Mouse (Mus musculus): Measurements from ENCODE around the gene Map3k21.

The Map3k21 gene

GRCm38 (mm10) chr8:125914386-125914785, 4.1 kb downstream of the Map3k21 start:
- in situ Hi-C loops (cut with MboI) = no loop called here

GRCm38 (mm10) chr8:125917013-125917412, 6.8 kb downstream of the Map3k21 start:
- in situ Hi-C loops (cut with MboI) = no loop called here

GRCm38 (mm10) chr8:125918719-125919118, 8.5 kb downstream of the Map3k21 start:
- in situ Hi-C loops (cut with MboI) = no loop called here

GRCm38 (mm10) chr8:125919560-125919959, 9.3 kb downstream of the Map3k21 start:
- in situ Hi-C loops (cut with MboI) = no loop called here

GRCm38 (mm10) chr8:125920281-125920680, 10.0 kb downstream of the Map3k21 start:
- in situ Hi-C loops (cut with MboI) = no loop called here

- in situ Hi-C loops (cut with MboI) = no loop called here
Observed at GRCm38 (mm10) chr8:125920761-125921160, 10.5 kb downstream of the Map3k21 start.

GRCm38 (mm10) chr8:125922333-125922732, 12.1 kb downstream of the Map3k21 start:
- in situ Hi-C loops (cut with MboI) = no loop called here

GRCm38 (mm10) chr8:125926636-125927035, 16.4 kb downstream of the Map3k21 start:
- in situ Hi-C loops (cut with MboI) = no loop called here

GRCm38 (mm10) chr8:125930276-125931046, 20.2 kb downstream of the Map3k21 start:
- in situ Hi-C loops (cut with MboI) = no loop called here

- in situ Hi-C loops (cut with MboI) = no loop called here
Observed at GRCm38 (mm10) chr8:125931822-125932221, 21.6 kb downstream of the Map3k21 start.

- in situ Hi-C loops (cut with MboI) = no loop called here
Observed at GRCm38 (mm10) chr8:125935649-125936048, 25.4 kb downstream of the Map3k21 start.

GRCm38 (mm10) chr8:125944511-125944910, 34.3 kb downstream of the Map3k21 start:
- in situ Hi-C loops (cut with MboI) = no loop called here

GRCm38 (mm10) chr8:125948696-125949308, 38.6 kb downstream of the Map3k21 start:
- in situ Hi-C loops (cut with MboI) = no loop called here

- in situ Hi-C loops (cut with MboI) = no loop called here
Observed at GRCm38 (mm10) chr8:125950007-125950940, 40.0 kb downstream of the Map3k21 start.

GRCm38 (mm10) chr8:125955671-125956070, 45.4 kb downstream of the Map3k21 start:
- in situ Hi-C loops (cut with MboI) = no loop called here

GRCm38 (mm10) chr8:125956796-125957195, 46.5 kb downstream of the Map3k21 start:
- in situ Hi-C loops (cut with MboI) = no loop called here

GRCm38 (mm10) chr8:125957226-125957993, 47.2 kb downstream of the Map3k21 start:
- in situ Hi-C loops (cut with MboI) = no loop called here

- in situ Hi-C loops (cut with MboI) = no loop called here
Observed at GRCm38 (mm10) chr8:125957994-125958368, 47.7 kb downstream of the Map3k21 start.

- in situ Hi-C loops (cut with MboI) = no loop called here
Observed at GRCm38 (mm10) chr8:125959363-125959771, 49.1 kb downstream of the Map3k21 start.

- in situ Hi-C loops (cut with MboI) = no loop called here
Observed at GRCm38 (mm10) chr8:125960037-125960436, 49.8 kb downstream of the Map3k21 start.

GRCm38 (mm10) chr8:125961790-125962189, 51.5 kb downstream of the Map3k21 start:
- in situ Hi-C loops (cut with MboI) = no loop called here

- in situ Hi-C loops (cut with MboI) = no loop called here
Observed at GRCm38 (mm10) chr8:125963807-125964211, 53.6 kb downstream of the Map3k21 start.

Data from mature B cell (primary cell).